Mouse (Mus musculus) heart, embryonic 16.5 days (tissue): ENCODE data around the gene Bax. TPM values are rescaled to one million over a fixed set of nuclear protein-coding genes. Genes with fewer than 3 reads are reported as not detected.
"Not testable (repeated sequence)": the region's sequence is repeated elsewhere in the genome, so short reads cannot be mapped to it uniquely, and the experiment has no call there.

Experiments
- ATAC-seq: fragments of 200-750 bp; cut with Nextera tagmentation; replicated peaks from 2 replicates; pipeline ENCODE4 v1.8.0; 2017; ENCODE audit warnings: moderate number of reproducible peaks; ENCODE audit not compliant: insufficient read depth, low FRiP score; ENCODE audit errors: extremely low read depth
- H3K27ac ChIP-seq: fragments of 300-500 bp; sonication (generic); 2 replicates; pipeline ENCODE4 v1.5.1; 2014; ENCODE audit warnings: mild to moderate bottlenecking, low read length, control low read depth, moderate library complexity
- H3K27me3 ChIP-seq: fragments of 300-500 bp; sonication (generic); 2 replicates; pipeline ENCODE4 v1.6.1; 2014; ENCODE audit warnings: low read length, mixed read lengths; ENCODE audit not compliant: control insufficient read depth, insufficient read depth
- H3K36me3 ChIP-seq: fragments of 300-500 bp; sonication (generic); 2 replicates; pipeline ENCODE4 v1.6.1; 2014; ENCODE audit not compliant: control insufficient read depth, insufficient read depth
- H3K4me1 ChIP-seq: fragments of 300-500 bp; sonication (generic); 2 replicates; pipeline ENCODE4 v1.6.1; 2014; ENCODE audit warnings: low read length, mixed read lengths; ENCODE audit not compliant: control insufficient read depth, insufficient read depth
- H3K4me2 ChIP-seq: fragments of 300-500 bp; sonication (generic); 2 replicates; pipeline ENCODE4 v1.6.1; 2014; ENCODE audit warnings: low read depth, mild to moderate bottlenecking, control low read depth, low read length
- H3K4me3 ChIP-seq: fragments of 300-500 bp; sonication (generic); 2 replicates; pipeline ENCODE4 v1.5.1; 2014; ENCODE audit warnings: mild to moderate bottlenecking, control low read depth, low read length
- H3K9ac ChIP-seq: fragments of 300-500 bp; sonication (generic); 2 replicates; pipeline ENCODE4 v1.6.1; 2014; ENCODE audit warnings: low read length, control low read depth
- H3K9me3 ChIP-seq: fragments of 300-500 bp; sonication (generic); replicated peaks from 2 replicates; pipeline ENCODE4 v1.6.1; 2016; ENCODE audit warnings: low read length; ENCODE audit not compliant: control insufficient read depth
- WGBS: fragments of 180-500 bp; shearing (Covaris S2); extraction: QIAGEN DNeasy Blood & Tissue Kit; methylation state at CpG from one replicate; pipeline ENCODE4 v1.1.7; 2014; 5-methylcytosine and 5-hydroxymethylcytosine counted together
- polyA plus RNA-seq: library from polyadenylated mRNA; unstranded; fragments of >200 nt; fragmentation: Nextera tagmentation; extraction: Ambion mirVana; gene quantifications from 2 replicates; pipeline ENCODE4 v1.2.1, GENCODE M21; 2015

Gene Bax
- polyA plus RNA-seq, 1 experiment from 2014 or later, result 104 TPM

- H3K36me3 ChIP-seq, result peaks cover 31% of the 10 kb centered on the region
- WGBS, result 50% methylated on average over 5 of the region's 5 CpGs
Observed at GRCm38 (mm10) chr7:45461326-45461725, 5.4 kb downstream of the Bax start.

GRCm38 (mm10) chr7:45460860-45461314, 5.8 kb downstream of the Bax start:
- H3K4me3 ChIP-seq, result no peak overlapping the region; the same call in 1 of the 2 replicates
- peaks cover 40% of the 10 kb centered on the region for H3K4me1 ChIP-seq
- H3K9ac ChIP-seq, result peak overlapping the region; percentile 75
- no peaks in the 10 kb centered on the region for H3K9me3 ChIP-seq
- H3K27ac ChIP-seq, result peak overlapping the region; percentile 90
- 0 out of 2 replicates have a peak, but pooled peaks have one; percentile 5 for ATAC-seq
- H3K27me3 ChIP-seq, result no peaks in the 10 kb centered on the region
- 9% methylated on average over 13 of the region's 13 CpGs for WGBS
- H3K4me2 ChIP-seq, result peak overlapping the region; percentile 21
- H3K36me3 ChIP-seq, result peaks cover 31% of the 10 kb centered on the region

More at GRCm38 (mm10) chr7:45461326-45461725, 5.4 kb downstream of the Bax start:
- Histone ChIP-seq H3K27me3 (no peaks in the 10 kb centered on the region), H3K9ac (peak overlapping the region; percentile 75; the same call in 1 of the 2 replicates), H3K4me1 (peaks cover 40% of the 10 kb centered on the region), H3K9me3 (no peaks in the 10 kb centered on the region), H3K4me3 (no peak overlapping the region), H3K27ac (peak overlapping the region; percentile 90), H3K4me2 (peak overlapping the region; percentile 21; the same call in 1 of the 2 replicates)
- no peak for ATAC-seq

DNA sequence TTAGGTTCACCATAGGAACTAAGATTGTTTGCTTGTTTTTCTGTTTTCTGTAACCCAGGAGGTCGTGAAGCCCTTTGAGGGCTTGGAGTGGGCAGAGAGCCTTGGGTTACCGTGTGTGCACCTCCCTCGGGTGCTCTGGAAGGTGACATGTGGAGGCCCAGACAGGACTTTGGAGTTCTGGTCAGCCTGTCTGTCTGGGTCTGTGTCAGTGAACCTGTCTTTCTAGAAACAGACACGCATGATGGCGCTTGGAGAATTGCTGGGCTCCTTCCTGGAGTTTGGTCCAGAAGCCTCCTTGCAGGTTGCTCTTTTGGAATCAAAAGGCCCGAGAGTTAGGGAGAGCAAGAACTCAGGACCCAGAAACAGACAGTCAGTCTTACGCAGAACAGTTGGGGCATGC, 6.3 kb downstream of the Bax start:
- 67% methylated on average over 7 of the region's 7 CpGs for WGBS
- H3K4me3 ChIP-seq, result peak overlapping the region; percentile 70
- H3K9ac ChIP-seq, result peak overlapping the region; percentile 75
- H3K9me3 ChIP-seq, result no peaks in the 10 kb centered on the region
- peaks cover 36% of the 10 kb centered on the region for H3K4me1 ChIP-seq
- peaks cover 32% of the 10 kb centered on the region for H3K36me3 ChIP-seq
- H3K27ac ChIP-seq, result peak overlapping the region; percentile 90
- H3K4me2 ChIP-seq, result peak overlapping the region; percentile 74
- no peaks in the 10 kb centered on the region for H3K27me3 ChIP-seq
- ATAC-seq, result no peak

DNA sequence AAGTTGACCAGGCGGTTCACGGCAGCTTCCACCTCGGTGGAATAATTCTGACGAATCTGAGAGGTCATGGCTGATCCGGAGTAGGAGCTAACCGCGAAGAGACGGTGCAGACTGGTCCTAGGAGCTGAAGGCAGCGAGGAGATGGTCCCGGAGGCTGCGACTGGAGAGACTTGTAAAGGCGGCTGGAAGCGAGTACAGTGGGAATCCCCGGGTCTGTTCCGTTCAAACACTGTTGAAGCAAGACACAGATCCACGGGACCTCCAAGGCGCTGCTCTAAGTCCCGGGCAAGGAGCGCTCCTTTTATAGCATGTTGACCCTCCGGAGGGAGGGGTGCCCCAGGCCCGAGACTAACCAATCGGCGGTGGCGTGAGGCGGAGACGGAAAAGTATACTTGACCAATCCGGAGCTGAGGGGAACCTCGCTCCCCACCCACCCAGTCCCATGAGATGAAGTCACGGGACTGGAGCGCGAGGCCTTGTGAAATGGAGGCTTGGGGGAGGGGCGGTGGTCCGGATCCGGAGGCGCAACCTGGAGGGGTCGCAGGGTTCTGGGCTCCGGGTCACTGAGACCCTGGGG, 7.0 kb downstream of the Bax start, which contains the start of gene Ftl1:
Ftl1 (minus strand) TSS at position 321 of the 577 bp plus-strand sequence.
- peaks cover 36% of the 10 kb centered on the region for H3K4me1 ChIP-seq
- peak; percentile 95 for ATAC-seq
- not testable (repeated sequence) for H3K9me3 ChIP-seq, H3K27me3 ChIP-seq
- H3K4me2 ChIP-seq, result peak within 1 kb of the TSS; percentile 74
- H3K36me3 ChIP-seq, result peaks cover 39% of the 10 kb centered on the region
- peak within 1 kb of the TSS; percentile 95 for H3K27ac ChIP-seq
- peak within 1 kb of the TSS; percentile 70 for H3K4me3 ChIP-seq
- H3K9ac ChIP-seq, result peak within 1 kb of the TSS; percentile 92
- under 1% methylated on average over 25 of the region's 37 CpGs for WGBS

- Histone ChIP-seq H3K27ac (peak overlapping the region; percentile 95), H3K4me3 (peak overlapping the region; percentile 70), H3K4me1 (peaks cover 36% of the 10 kb centered on the region), H3K9ac (peak overlapping the region; percentile 92), H3K4me2 (peak overlapping the region; percentile 71), H3K27me3 (no peaks in the 10 kb centered on the region), H3K36me3 (peaks cover 44% of the 10 kb centered on the region), H3K9me3 (no peaks in the 10 kb centered on the region)
- peak; percentile 62 for ATAC-seq
- under 1% methylated on average over 42 of the region's 43 CpGs for WGBS
Observed at GRCm38 (mm10) chr7:45458748-45459563, 7.7 kb downstream of the Bax start.

DNA sequence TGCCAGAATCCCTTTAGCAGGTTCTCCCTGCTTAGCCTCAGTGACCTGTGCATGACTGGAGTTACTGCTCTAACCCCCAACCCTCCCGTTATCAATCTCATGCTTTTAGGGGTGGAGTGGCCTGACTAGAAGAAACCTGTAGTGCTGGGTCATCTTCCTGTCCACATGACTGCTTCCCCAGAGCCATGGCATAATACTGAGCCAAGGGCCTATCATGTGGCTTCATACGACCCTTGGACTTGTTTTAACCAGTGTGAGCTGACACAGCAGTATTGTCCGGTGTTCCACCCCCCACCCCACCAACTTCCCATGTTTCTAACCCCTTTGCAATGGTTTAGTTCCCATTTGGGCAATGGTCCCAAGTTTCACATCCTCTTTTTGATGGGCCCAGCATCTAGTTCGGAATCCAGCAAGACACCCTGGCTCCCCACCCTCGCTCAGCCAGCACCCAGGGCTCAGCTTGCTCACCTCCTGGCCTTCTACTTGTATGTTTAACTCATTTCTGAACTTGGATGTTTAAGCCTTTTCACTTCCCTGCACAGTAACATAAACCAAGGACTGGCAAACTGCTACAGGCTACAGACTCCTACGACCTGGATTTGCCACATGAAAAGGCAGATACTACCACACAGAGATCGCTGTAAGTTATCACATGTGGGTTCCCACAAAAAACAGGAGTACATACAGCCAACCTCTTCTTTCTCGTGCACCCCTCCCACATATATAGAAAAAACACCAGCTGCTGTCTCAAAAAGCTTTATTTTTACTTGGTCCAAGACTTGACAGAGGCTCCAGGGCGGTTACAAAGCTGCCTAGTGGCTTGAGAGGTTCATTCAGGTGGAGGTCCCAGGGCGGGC, 9.3 kb downstream of the Bax start:
- Histone ChIP-seq H3K9me3 (no peaks in the 10 kb centered on the region), H3K9ac (peak overlapping the region; percentile 92), H3K4me1 (peaks cover 36% of the 10 kb centered on the region), H3K36me3 (peaks cover 39% of the 10 kb centered on the region), H3K27ac (peak overlapping the region; percentile 68), H3K4me2 (peak overlapping the region; percentile 71), H3K27me3 (no peaks in the 10 kb centered on the region), H3K4me3 (peak overlapping the region; percentile 70)
- WGBS, result 46% methylated on average over 10 of the region's 10 CpGs
- no peak for ATAC-seq

- Histone ChIP-seq H3K27ac (peak overlapping the region; percentile 68), H3K27me3 (no peaks in the 10 kb centered on the region), H3K4me2 (peak overlapping the region; percentile 71), H3K9me3 (no peaks in the 10 kb centered on the region), H3K9ac (no peak overlapping the region; the same call in 1 of the 2 replicates), H3K4me1 (peaks cover 36% of the 10 kb centered on the region), H3K4me3 (peak overlapping the region; percentile 70; the same call in 1 of the 2 replicates), H3K36me3 (peaks cover 39% of the 10 kb centered on the region)
- no peak for ATAC-seq
- WGBS, result 38% methylated on average over 9 of the region's 9 CpGs
Observed at GRCm38 (mm10) chr7:45456721-45457203, 9.9 kb downstream of the Bax start.

DNA sequence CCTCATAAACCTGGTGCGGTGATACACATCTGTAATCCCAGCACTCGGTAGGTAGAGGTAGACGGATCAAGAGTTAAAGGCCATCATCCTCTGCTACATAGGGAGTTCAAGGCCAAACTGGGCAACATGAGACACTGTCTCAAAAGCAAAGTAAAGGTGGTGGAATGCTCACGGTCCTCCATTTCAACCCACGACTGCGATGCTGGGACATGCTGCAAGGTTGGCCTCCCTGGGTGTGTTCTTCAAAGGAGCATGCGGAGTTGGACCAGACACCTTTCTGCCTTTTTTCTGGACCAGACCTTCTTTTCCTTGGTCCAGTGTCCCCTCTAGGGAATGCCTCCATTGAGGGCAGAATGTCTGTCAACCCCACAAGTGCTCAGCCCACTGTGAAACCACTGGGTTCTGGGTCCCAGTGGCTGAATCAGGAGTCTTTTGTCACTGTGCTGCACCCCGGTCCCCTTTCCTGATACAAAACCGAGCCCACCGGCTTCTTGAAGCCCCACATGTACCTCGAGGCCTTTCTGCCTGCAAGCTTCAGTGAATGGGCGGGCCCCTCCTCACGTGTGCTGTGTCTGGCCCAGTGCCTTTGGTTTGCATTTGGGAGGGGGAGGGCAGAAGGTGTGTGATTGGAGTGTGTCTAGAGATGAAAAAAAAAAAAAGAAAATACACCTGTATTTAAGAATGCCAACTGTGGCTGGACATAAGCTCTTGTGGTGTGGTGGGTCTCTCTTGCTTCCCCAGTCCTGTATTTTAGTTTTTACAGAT, 10.6 kb downstream of the Bax start:
- no peak overlapping the region for H3K9ac ChIP-seq
- ATAC-seq, result no peak
- peaks cover 41% of the 10 kb centered on the region for H3K36me3 ChIP-seq
- H3K27ac ChIP-seq, result peak overlapping the region; percentile 68
- 67% methylated on average over 13 of the region's 13 CpGs for WGBS
- H3K4me3 ChIP-seq, result no peak overlapping the region
- H3K4me2 ChIP-seq, result no peak overlapping the region
- H3K27me3 ChIP-seq, result no peaks in the 10 kb centered on the region
- H3K4me1 ChIP-seq, result peaks cover 34% of the 10 kb centered on the region
- H3K9me3 ChIP-seq, result no peaks in the 10 kb centered on the region
